Mouse (Mus musculus) heart, embryonic 16.5 days (tissue): ENCODE measurements around the gene Prrc2c. TPM values are rescaled to one million over a fixed set of nuclear protein-coding genes. Genes with fewer than 3 reads are reported as not detected.

ENCODE experiments used
- ATAC-seq: fragments of 200-750 bp; cut with Nextera tagmentation; replicated peaks from 2 replicates; pipeline ENCODE4 v1.8.0; 2017; ENCODE audit warnings: moderate number of reproducible peaks; ENCODE audit not compliant: insufficient read depth, low FRiP score; ENCODE audit errors: extremely low read depth
- H3K27ac ChIP-seq: fragments of 300-500 bp; sonication (generic); 2 replicates; pipeline ENCODE4 v1.5.1; 2014; ENCODE audit warnings: mild to moderate bottlenecking, low read length, control low read depth, moderate library complexity
- H3K27me3 ChIP-seq: fragments of 300-500 bp; sonication (generic); 2 replicates; pipeline ENCODE4 v1.6.1; 2014; ENCODE audit warnings: low read length, mixed read lengths; ENCODE audit not compliant: control insufficient read depth, insufficient read depth
- H3K36me3 ChIP-seq: fragments of 300-500 bp; sonication (generic); 2 replicates; pipeline ENCODE4 v1.6.1; 2014; ENCODE audit not compliant: control insufficient read depth, insufficient read depth
- H3K4me1 ChIP-seq: fragments of 300-500 bp; sonication (generic); 2 replicates; pipeline ENCODE4 v1.6.1; 2014; ENCODE audit warnings: low read length, mixed read lengths; ENCODE audit not compliant: control insufficient read depth, insufficient read depth
- H3K4me2 ChIP-seq: fragments of 300-500 bp; sonication (generic); 2 replicates; pipeline ENCODE4 v1.6.1; 2014; ENCODE audit warnings: low read depth, mild to moderate bottlenecking, control low read depth, low read length
- H3K4me3 ChIP-seq: fragments of 300-500 bp; sonication (generic); 2 replicates; pipeline ENCODE4 v1.5.1; 2014; ENCODE audit warnings: mild to moderate bottlenecking, control low read depth, low read length
- H3K9ac ChIP-seq: fragments of 300-500 bp; sonication (generic); 2 replicates; pipeline ENCODE4 v1.6.1; 2014; ENCODE audit warnings: low read length, control low read depth
- H3K9me3 ChIP-seq: fragments of 300-500 bp; sonication (generic); replicated peaks from 2 replicates; pipeline ENCODE4 v1.6.1; 2016; ENCODE audit warnings: low read length; ENCODE audit not compliant: control insufficient read depth
- WGBS: fragments of 180-500 bp; shearing (Covaris S2); extraction: QIAGEN DNeasy Blood & Tissue Kit; methylation state at CpG from one replicate; pipeline ENCODE4 v1.1.7; 2014; 5-methylcytosine and 5-hydroxymethylcytosine counted together
- polyA plus RNA-seq: library from polyadenylated mRNA; unstranded; fragments of >200 nt; fragmentation: Nextera tagmentation; extraction: Ambion mirVana; gene quantifications from 2 replicates; pipeline ENCODE4 v1.2.1, GENCODE M21; 2015

Gene Prrc2c
- polyA plus RNA-seq, 1 experiment from 2014 or later: 81.5 TPM

GRCm38 (mm10) chr1:162658119-162658518 lies 82.2 kb downstream of the Prrc2c start, which contains the start of gene Myocos:
TSS of gene Myocos (minus strand) at chr1:162658219.
- ATAC-seq: no peak
- no peak within 1 kb of the TSS for H3K27ac ChIP-seq
- no peaks in the 10 kb centered on the region for H3K36me3 ChIP-seq
- no peak within 1 kb of the TSS for H3K4me3 ChIP-seq
- H3K27me3 ChIP-seq: no peaks in the 10 kb centered on the region
- no peak within 1 kb of the TSS for H3K4me2 ChIP-seq
- no peaks in the 10 kb centered on the region for H3K4me1 ChIP-seq
- no peaks in the 10 kb centered on the region for H3K9me3 ChIP-seq
- 86% methylated on average over 7 of the region's 7 CpGs for WGBS
- no peak within 1 kb of the TSS for H3K9ac ChIP-seq

- no peak overlapping the region for H3K4me3 ChIP-seq
- ATAC-seq: no peak
- H3K9ac ChIP-seq: no peak overlapping the region
- no peak overlapping the region for H3K27ac ChIP-seq
- H3K27me3 ChIP-seq: no peaks in the 10 kb centered on the region
- H3K4me2 ChIP-seq: no peak overlapping the region
- no peaks in the 10 kb centered on the region for H3K36me3 ChIP-seq
- no peaks in the 10 kb centered on the region for H3K4me1 ChIP-seq
- H3K9me3 ChIP-seq: no peaks in the 10 kb centered on the region
- WGBS: 85% methylated on average over 14 of the region's 14 CpGs
These were observed 91.9 kb downstream of the Prrc2c start for GRCm38 (mm10) chr1:162648416-162648815.

GRCm38 (mm10) chr1:162646083-162646686 lies 94.2 kb downstream of the Prrc2c start:
- WGBS: 80% methylated on average over 10 of the region's 10 CpGs

GRCm38 (mm10) chr1:162643752-162644151 lies 96.6 kb downstream of the Prrc2c start:
- Histone ChIP-seq H3K36me3 (no peaks in the 10 kb centered on the region), H3K27ac (no peak overlapping the region), H3K9ac (no peak overlapping the region), H3K9me3 (no peaks in the 10 kb centered on the region), H3K4me1 (no peaks in the 10 kb centered on the region), H3K27me3 (no peaks in the 10 kb centered on the region), H3K4me2 (no peak overlapping the region), H3K4me3 (no peak overlapping the region)
- ATAC-seq: no peak
- 31% methylated on average over 4 of the region's 4 CpGs for WGBS

More at GRCm38 (mm10) chr1:162646083-162646686, 94.2 kb downstream of the Prrc2c start:
- H3K9me3 ChIP-seq: no peaks in the 10 kb centered on the region
- H3K4me2 ChIP-seq: no peak overlapping the region
- no peaks in the 10 kb centered on the region for H3K36me3 ChIP-seq
- H3K4me3 ChIP-seq: no peak overlapping the region
- no peak overlapping the region for H3K27ac ChIP-seq
- ATAC-seq: no peak
- no peaks in the 10 kb centered on the region for H3K27me3 ChIP-seq
- H3K9ac ChIP-seq: no peak overlapping the region
- no peaks in the 10 kb centered on the region for H3K4me1 ChIP-seq

- WGBS: 64% methylated on average over 3 of the region's 3 CpGs
- Histone ChIP-seq H3K4me3 (no peak overlapping the region), H3K4me2 (no peak overlapping the region), H3K27me3 (no peaks in the 10 kb centered on the region), H3K27ac (no peak overlapping the region), H3K9me3 (no peaks in the 10 kb centered on the region), H3K36me3 (no peaks in the 10 kb centered on the region), H3K4me1 (no peaks in the 10 kb centered on the region), H3K9ac (no peak overlapping the region)
- ATAC-seq: no peak
These were observed 97.8 kb downstream of the Prrc2c start for GRCm38 (mm10) chr1:162642591-162642990.

GRCm38 (mm10) chr1:162639861-162640260 lies 100.5 kb downstream of the Prrc2c start:
- Histone ChIP-seq H3K9ac (no peak overlapping the region), H3K4me1 (no peaks in the 10 kb centered on the region), H3K27ac (no peak overlapping the region), H3K27me3 (no peaks in the 10 kb centered on the region), H3K36me3 (no peaks in the 10 kb centered on the region), H3K9me3 (no peaks in the 10 kb centered on the region), H3K4me2 (no peak overlapping the region), H3K4me3 (no peak overlapping the region)
- no peak for ATAC-seq
- 95% methylated on average over 1 of the region's 1 CpGs for WGBS

- no peak within 1 kb of the TSS for H3K4me2 ChIP-seq
- H3K9ac ChIP-seq: no peak within 1 kb of the TSS
- 0 out of 2 replicates have a peak, but pooled peaks cover 3% of the 10 kb centered on the region for H3K9me3 ChIP-seq
- H3K27ac ChIP-seq: no peak within 1 kb of the TSS
- 74% methylated on average over 10 of the region's 10 CpGs for WGBS
- ATAC-seq: no peak
- no peak within 1 kb of the TSS for H3K4me3 ChIP-seq
- no peaks in the 10 kb centered on the region for H3K4me1 ChIP-seq
- H3K27me3 ChIP-seq: no peaks in the 10 kb centered on the region
- H3K36me3 ChIP-seq: no peaks in the 10 kb centered on the region
These were observed 101.2 kb downstream of the Prrc2c start, which contains the start of gene Myoc for GRCm38 (mm10) chr1:162639051-162639750. TSS of gene Myoc (plus strand) at chr1:162639155.

GRCm38 (mm10) chr1:162638535-162638934 lies 101.8 kb downstream of the Prrc2c start:
- Histone ChIP-seq H3K4me2 (no peak overlapping the region), H3K27me3 (no peaks in the 10 kb centered on the region), H3K4me1 (no peaks in the 10 kb centered on the region), H3K9me3 (0 out of 2 replicates have a peak, but pooled peaks cover 3% of the 10 kb centered on the region), H3K4me3 (no peak overlapping the region), H3K27ac (no peak overlapping the region), H3K36me3 (no peaks in the 10 kb centered on the region), H3K9ac (no peak overlapping the region)
- ATAC-seq: no peak
- WGBS: 86% methylated on average over 4 of the region's 4 CpGs

GRCm38 (mm10) chr1:162636516-162636915 lies 103.8 kb downstream of the Prrc2c start:
- no peaks in the 10 kb centered on the region for H3K27me3 ChIP-seq
- H3K4me2 ChIP-seq: no peak overlapping the region
- no peaks in the 10 kb centered on the region for H3K4me1 ChIP-seq
- H3K9me3 ChIP-seq: 0 out of 2 replicates have a peak, but pooled peaks cover 6% of the 10 kb centered on the region
- 74% methylated on average over 3 of the region's 3 CpGs for WGBS
- no peak overlapping the region for H3K4me3 ChIP-seq
- no peaks in the 10 kb centered on the region for H3K36me3 ChIP-seq
- no peak for ATAC-seq
- H3K9ac ChIP-seq: no peak overlapping the region
- no peak overlapping the region for H3K27ac ChIP-seq
